Mouse (Mus musculus) small intestine, adult 2 months (tissue): ENCODE data around the gene 4930404N11Rik. TPM values are rescaled to one million over a fixed set of nuclear protein-coding genes. Genes with fewer than 3 reads are reported as not detected.

ENCODE experiments used
- H3K27ac ChIP-seq: fragments of 200-500 bp; 2 replicates; pipeline ENCODE4 v1.5.1; 2012; ENCODE audit warnings: low read depth, low read length, control low read depth, inconsistent platforms; ENCODE audit not compliant: insufficient read depth
- H3K27me3 ChIP-seq: fragments of 200-500 bp; 2 replicates; pipeline ENCODE4 v1.6.1; 2012; ENCODE audit warnings: mild to moderate bottlenecking, moderate library complexity, low read length, inconsistent platforms; ENCODE audit not compliant: control insufficient read depth, insufficient read depth
- H3K36me3 ChIP-seq: fragments of 200-500 bp; 2 replicates; pipeline ENCODE4 v1.6.1; 2012; ENCODE audit warnings: mild to moderate bottlenecking, low read length, control low read depth, inconsistent platforms; ENCODE audit not compliant: control insufficient read depth, insufficient read depth
- H3K4me1 ChIP-seq: fragments of 200-500 bp; 2 replicates; pipeline ENCODE4 v1.6.1; 2012; ENCODE audit warnings: low read length, inconsistent platforms, mixed read lengths; ENCODE audit not compliant: control insufficient read depth, insufficient read depth, insufficient read length
- H3K4me3 ChIP-seq: fragments of 200-500 bp; 2 replicates; pipeline ENCODE4 v1.5.1; 2012; ENCODE audit warnings: low read depth, mild to moderate bottlenecking, control low read depth, inconsistent platforms, low read length, moderate library complexity
- CTCF ChIP-seq: fragments of 200-500 bp; IDR thresholded peaks from 2 replicates; pipeline ENCODE4 v1.5.1; 2012; ENCODE audit warnings: low read depth, mild to moderate bottlenecking, control low read depth, inconsistent platforms, low read length, moderate library complexity, mixed read lengths; ENCODE audit not compliant: insufficient replicate concordance, insufficient read length; ENCODE audit errors: extremely low read depth
- POLR2A ChIP-seq: fragments of 200-500 bp; IDR thresholded peaks from 2 replicates; pipeline ENCODE4 v1.6.1; 2012; ENCODE audit warnings: low read depth, mild to moderate bottlenecking, control low read depth, inconsistent platforms, low read length, moderate library complexity
- WGBS: fragments of 180-500 bp; shearing (Covaris S2); methylation state at CpG from one replicate; pipeline ENCODE4 v1.1.7; 2018; 5-methylcytosine and 5-hydroxymethylcytosine counted together
- polyA plus RNA-seq: library from polyadenylated mRNA; depleted of rRNA; stranded (reverse); fragments of >200 nt; gene quantifications from 2 replicates; pipeline ENCODE4 v1.2.3, GENCODE M21; 2012

4930404N11Rik gene
- polyA plus RNA-seq, 1 experiment: 7.4 TPM

- WGBS: 1% methylated on average over 54 of the region's 54 CpGs
- Histone ChIP-seq H3K27ac (peak within 1 kb of the TSS; percentile 71), H3K36me3 (peaks cover 9% of the 10 kb centered on the region), H3K27me3 (no peaks in the 10 kb centered on the region), H3K4me3 (peak within 1 kb of the TSS; percentile 75), H3K4me1 (peaks cover 30% of the 10 kb centered on the region)
- TF ChIP-seq POLR2A (peak; percentile 28; the same call in 1 of the 2 replicates), CTCF (peak; percentile 99; the same call in 1 of the 2 replicates)
Measured at GRCm38 (mm10) chr10:81350351-81351063, 15.1 kb downstream of the 4930404N11Rik start, which contains the start of gene Hmg20b. Gene Hmg20b, minus strand, starts transcription at chr10:81350480.

GRCm38 (mm10) chr10:81349961-81350350 is 15.7 kb downstream of the 4930404N11Rik start:
- peak overlapping the region; percentile 61 for H3K27ac ChIP-seq
- H3K27me3 ChIP-seq: no peaks in the 10 kb centered on the region
- H3K36me3 ChIP-seq: peaks cover 9% of the 10 kb centered on the region
- WGBS: 1% methylated on average over 29 of the region's 29 CpGs
- peaks cover 30% of the 10 kb centered on the region for H3K4me1 ChIP-seq
- H3K4me3 ChIP-seq: peak overlapping the region; percentile 75
- no peak for TF ChIP-seq POLR2A
- no peak for TF ChIP-seq CTCF

GRCm38 (mm10) chr10:81349146-81349545 is 16.5 kb downstream of the 4930404N11Rik start:
- H3K36me3 ChIP-seq: peaks cover 9% of the 10 kb centered on the region
- TF ChIP-seq POLR2A (no peak; the same call in 1 of the 2 replicates), CTCF (no peak)
- no peaks in the 10 kb centered on the region for H3K27me3 ChIP-seq
- 9% methylated on average over 12 of the region's 12 CpGs for WGBS
- H3K4me1 ChIP-seq: peaks cover 32% of the 10 kb centered on the region
- peak overlapping the region; percentile 61; the same call in 1 of the 2 replicates for H3K27ac ChIP-seq
- H3K4me3 ChIP-seq: peak overlapping the region; percentile 75

- peaks cover 9% of the 10 kb centered on the region for H3K36me3 ChIP-seq
- 11% methylated on average over 55 of the region's 55 CpGs for WGBS
- H3K27me3 ChIP-seq: peaks cover 16% of the 10 kb centered on the region
- TF ChIP-seq POLR2A (peak; percentile 35; the same call in 1 of the 2 replicates), CTCF (0 out of 2 replicates have a peak, but pooled peaks have one; percentile 11)
- peak overlapping the region; percentile 45; the same call in 1 of the 2 replicates for H3K27ac ChIP-seq
- H3K4me1 ChIP-seq: peaks cover 32% of the 10 kb centered on the region
- H3K4me3 ChIP-seq: peak overlapping the region; percentile 62
Measured at GRCm38 (mm10) chr10:81346453-81347067, 19.1 kb downstream of the 4930404N11Rik start.

GRCm38 (mm10) chr10:81345162-81345534 is 20.5 kb downstream of the 4930404N11Rik start:
- Histone ChIP-seq H3K4me3 (no peak overlapping the region), H3K27ac (no peak overlapping the region)
- WGBS: 77% methylated on average over 4 of the region's 4 CpGs

GRCm38 (mm10) chr10:81344421-81345161 is 21.0 kb downstream of the 4930404N11Rik start:
- Histone ChIP-seq H3K4me1 (peaks cover 36% of the 10 kb centered on the region), H3K27me3 (peaks cover 16% of the 10 kb centered on the region), H3K36me3 (peaks cover 9% of the 10 kb centered on the region), H3K4me3 (no peak overlapping the region), H3K27ac (no peak overlapping the region)
- 23% methylated on average over 8 of the region's 8 CpGs for WGBS
- TF ChIP-seq POLR2A (no peak), CTCF (no peak)

More at GRCm38 (mm10) chr10:81345162-81345534, 20.5 kb downstream of the 4930404N11Rik start:
- H3K36me3 ChIP-seq: peaks cover 9% of the 10 kb centered on the region
- TF ChIP-seq CTCF (no peak), POLR2A (no peak)
- peaks cover 16% of the 10 kb centered on the region for H3K27me3 ChIP-seq
- peaks cover 36% of the 10 kb centered on the region for H3K4me1 ChIP-seq
